Mouse (Mus musculus): ENCODE data around the gene Gm29609. TPM values are rescaled to one million over a fixed set of nuclear protein-coding genes. Genes with fewer than 3 reads are reported as not detected.

The Gm29609 gene
- total RNA-seq, 2 experiments from 2014 or later = 2.7 to 3.3 TPM

- no peak for DNase-seq (ENCODE audit: low spot score in 2 of 2)
Observed at GRCm38 (mm10) chr5:31198616-31199320, 19.1 kb upstream of the Gm29609 start.

GRCm38 (mm10) chr5:31198170-31198569, 18.5 kb upstream of the Gm29609 start:
- DNase-seq (ENCODE audit: low spot score in 2 of 2) = no peak

- DNase-seq (ENCODE audit: low spot score in 2 of 2) = no peak
Observed at GRCm38 (mm10) chr5:31197072-31197471, 17.4 kb upstream of the Gm29609 start.

- DNase-seq (ENCODE audit: low spot score in 2 of 2) = no peak
Observed at GRCm38 (mm10) chr5:31196207-31196606, 16.5 kb upstream of the Gm29609 start.

- DNase-seq (ENCODE audit: low spot score in 2 of 2) = no peak
Observed at GRCm38 (mm10) chr5:31195671-31196070, 16.0 kb upstream of the Gm29609 start.

GRCm38 (mm10) chr5:31194486-31195485, 15.1 kb upstream of the Gm29609 start:
- DNase-seq (ENCODE audit: low spot score in 2 of 2) = no peak

GRCm38 (mm10) chr5:31193631-31194281, 14.0 kb upstream of the Gm29609 start:
- DNase-seq (ENCODE audit: low spot score in 2 of 2) = no peak

- peak; percentile 98 to 99 for DNase-seq (ENCODE audit: low spot score in 2 of 2)
Observed at GRCm38 (mm10) chr5:31192939-31193630, 13.4 kb upstream of the Gm29609 start, which contains the start of the genes Snx17 and Eif2b4. TSS of gene Snx17 (plus strand) at chr5:31193227. TSS of gene Eif2b4 (minus strand) at chr5:31193430.

GRCm38 (mm10) chr5:31192045-31192938, 12.6 kb upstream of the Gm29609 start:
- peak in 1 of 2 experiments; percentile 70 for DNase-seq (ENCODE audit: low spot score in 2 of 2)

GRCm38 (mm10) chr5:31190201-31190600, 10.5 kb upstream of the Gm29609 start:
- DNase-seq (ENCODE audit: low spot score in 2 of 2) = no peak

- no peak for DNase-seq (ENCODE audit: low spot score in 2 of 2)
Observed at GRCm38 (mm10) chr5:31188223-31188840, 8.6 kb upstream of the Gm29609 start.

GRCm38 (mm10) chr5:31183678-31184077, 4.0 kb upstream of the Gm29609 start:
- no peak for DNase-seq (ENCODE audit: low spot score in 2 of 2)

- DNase-seq (ENCODE audit: low spot score in 2 of 2) = no peak
Observed at GRCm38 (mm10) chr5:31181183-31181770, 1.6 kb upstream of the Gm29609 start.

GRCm38 (mm10) chr5:31179301-31179765, 378 bp downstream of the Gm29609 start:
- DNase-seq (ENCODE audit: low spot score in 2 of 2) = peak in 1 of 2 experiments; percentile 20

GRCm38 (mm10) chr5:31168630-31169029, 11.1 kb downstream of the Gm29609 start:
- no peak for DNase-seq (ENCODE audit: low spot score in 2 of 2)

GRCm38 (mm10) chr5:31164878-31165277, 14.8 kb downstream of the Gm29609 start:
- no peak for DNase-seq (ENCODE audit: low spot score in 2 of 2)

- DNase-seq (ENCODE audit: low spot score in 2 of 2) = no peak
Observed at GRCm38 (mm10) chr5:31162462-31162861, 17.2 kb downstream of the Gm29609 start.

- DNase-seq (ENCODE audit: low spot score in 2 of 2) = peak; percentile 52 to 63
Observed at GRCm38 (mm10) chr5:31154152-31154553, 25.6 kb downstream of the Gm29609 start, which contains the start of gene Mpv17. TSS of gene Mpv17 (minus strand) at chr5:31154251.

Measured in adrenal gland, postnatal 4 days (tissue).